ENCODE assay signal across 14 mouse cellular contexts in the genomic region with DNA sequence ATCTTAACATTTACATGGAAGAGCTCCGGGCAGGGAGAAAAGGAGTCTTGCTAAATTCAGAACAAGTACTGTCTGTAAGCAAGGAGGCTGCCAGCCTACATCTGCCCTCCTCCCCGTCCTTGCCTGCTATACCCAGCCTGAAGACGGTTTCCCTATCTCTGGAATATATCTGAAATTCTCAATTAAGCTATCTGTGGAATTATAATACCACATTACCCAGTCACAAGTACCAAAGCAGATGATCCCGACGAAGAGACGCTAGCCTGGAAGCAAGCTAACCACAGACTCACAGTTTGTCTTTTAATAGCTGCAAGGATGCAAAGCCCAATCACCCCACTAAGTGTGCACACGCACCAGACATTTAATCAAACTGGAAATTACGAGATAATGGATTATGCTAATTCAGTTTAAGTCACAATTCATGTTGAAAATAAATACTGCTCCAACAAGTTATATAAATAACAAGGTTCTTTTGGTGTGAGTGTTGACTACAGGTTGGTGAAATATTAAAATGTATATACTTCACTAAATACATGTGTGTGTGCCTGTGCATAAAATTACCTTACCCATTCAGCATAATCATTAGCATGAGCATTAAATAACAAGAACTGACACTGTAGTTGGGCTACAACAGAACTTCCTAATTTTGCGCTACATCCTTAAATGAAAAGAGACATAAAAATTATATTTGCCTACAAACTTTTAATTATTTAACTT.
DNase-seq lines count a peak whose midpoint lies in the region; ATAC-seq lines count a peak whose summit lies in the region.
"Had no signal": no experiment of that assay in that cellular context is flagged by ENCODE, and none has a peak within 500 bp of the region (broad histone marks: within the 10 kb centered on the region; RNA-seq: fewer than 3 reads in every experiment).

No protein-coding gene starts in this region.

- ATAC-seq in midbrain, embryonic 11.5 days (ENCODE audit: low FRiP score) = peak; percentile 71
- peak; percentile 53; the same call in 1 of the 2 replicates for ATAC-seq in midbrain, embryonic 14.5 days (ENCODE audit: low FRiP score, low TSS enrichment)
- ATAC-seq in cerebellum, adult (ENCODE audit: insufficient number of reproducible peaks, low FRiP score, low TSS enrichment) = no peak
- ATAC-seq: CD4-positive, CD25-positive, alpha-beta regulatory T cell, adult 4 months; intestine, postnatal 0 days; liver, postnatal 0 days had no signal

- H3K4me3 ChIP-seq in midbrain, embryonic 11.5 days (ENCODE audit: low read depth, low read length) = no peak overlapping the region
- H3K4me3 ChIP-seq in midbrain, embryonic 10.5 days = no peak overlapping the region
- no peak overlapping the region for H3K4me3 ChIP-seq in midbrain, embryonic 14.5 days (replicated peaks; ENCODE audit: low read depth, low read length)
- H3K4me3 ChIP-seq: limb, embryonic 12.5 days; megakaryocyte, embryonic 14.5 days had no signal

- H3K27ac ChIP-seq in midbrain, embryonic 11.5 days (ENCODE audit: low read depth, low read length) = no peak overlapping the region
- H3K27ac ChIP-seq in midbrain, embryonic 10.5 days (replicated peaks) = no peak overlapping the region
- no peak overlapping the region for H3K27ac ChIP-seq in midbrain, embryonic 14.5 days (replicated peaks; ENCODE audit: low read depth, low read length)
- H3K27ac ChIP-seq: limb, embryonic 12.5 days had no signal

- no peaks in the 10 kb centered on the region for H3K36me3 ChIP-seq in midbrain, embryonic 11.5 days (ENCODE audit: control insufficient read depth, insufficient read depth, low read length)
- H3K36me3 ChIP-seq in midbrain, embryonic 10.5 days = no peaks in the 10 kb centered on the region
- no peaks in the 10 kb centered on the region for H3K36me3 ChIP-seq in midbrain, embryonic 14.5 days (ENCODE audit: control insufficient read depth, insufficient read depth, low read length)
- H3K36me3 ChIP-seq: limb, embryonic 12.5 days had no signal

- DNase-seq in midbrain, embryonic 11.5 days (ENCODE audit: low spot score, missing footprints) = no peak
- DNase-seq in midbrain, embryonic 10.5 days (ENCODE audit: low spot score) = no peak
- DNase-seq in frontal cortex, postnatal 36 days (ENCODE audit: low spot score in 2 of 2) = peak; percentile 38 to 55
- DNase-seq in midbrain, embryonic 14.5 days = peak; percentile 44
- DNase-seq in adrenal gland, postnatal 36 days = no peak
- no peak for DNase-seq in lung, adult 18-20 months
- DNase-seq: kidney, postnatal 25 days; liver, postnatal 0 days; thymus, postnatal 25 days had no signal

- H3K4me1 ChIP-seq in midbrain, embryonic 11.5 days (ENCODE audit: control insufficient read depth, insufficient read depth, low read length) = 0 out of 2 replicates have a peak, but pooled peaks cover 4% of the 10 kb centered on the region
- peaks cover 2% of the 10 kb centered on the region; the same call in 1 of the 2 replicates for H3K4me1 ChIP-seq in midbrain, embryonic 10.5 days
- no peaks in the 10 kb centered on the region for H3K4me1 ChIP-seq in midbrain, embryonic 14.5 days (ENCODE audit: control insufficient read depth, insufficient read depth, low read length)
- H3K4me1 ChIP-seq: limb, embryonic 12.5 days; megakaryocyte, embryonic 14.5 days had no signal

- 75% methylated on average over 9 of the region's 9 CpGs for WGBS in midbrain, embryonic 11.5 days
- 82% methylated on average over 9 of the region's 9 CpGs for WGBS in midbrain, embryonic 10.5 days
- 53% methylated on average over 9 of the region's 9 CpGs for WGBS in midbrain, embryonic 14.5 days

- no peaks in the 10 kb centered on the region for H3K27me3 ChIP-seq in midbrain, embryonic 11.5 days (ENCODE audit: control insufficient read depth, insufficient read depth, low read length)
- no peaks in the 10 kb centered on the region; the same call in 1 of the 2 replicates for H3K27me3 ChIP-seq in midbrain, embryonic 10.5 days (ENCODE audit: low read depth, poor library complexity, severe bottlenecking)
- no peaks in the 10 kb centered on the region for H3K27me3 ChIP-seq in midbrain, embryonic 14.5 days (ENCODE audit: control insufficient read depth, insufficient read depth, low read length)
- H3K27me3 ChIP-seq: limb, embryonic 12.5 days; megakaryocyte, embryonic 14.5 days had no signal

- H3K4me2 ChIP-seq in midbrain, embryonic 11.5 days = no peak overlapping the region
- H3K4me2 ChIP-seq in midbrain, embryonic 14.5 days (ENCODE audit: low read length) = peak overlapping the region; percentile 20; the same call in 1 of the 2 replicates
- H3K4me2 ChIP-seq: limb, embryonic 12.5 days had no signal

- no peak overlapping the region for H3K9ac ChIP-seq in midbrain, embryonic 11.5 days (ENCODE audit: low read length)
- H3K9ac ChIP-seq in midbrain, embryonic 14.5 days (replicated peaks; ENCODE audit: low read length) = no peak overlapping the region
- H3K9ac ChIP-seq: limb, embryonic 12.5 days; liver, postnatal 0 days had no signal

- no peaks in the 10 kb centered on the region for H3K9me3 ChIP-seq in midbrain, embryonic 11.5 days (ENCODE audit: control insufficient read depth, low read length)
- H3K9me3 ChIP-seq in midbrain, embryonic 10.5 days (replicated peaks) = no peaks in the 10 kb centered on the region
- no peaks in the 10 kb centered on the region for H3K9me3 ChIP-seq in midbrain, embryonic 14.5 days (ENCODE audit: control insufficient read depth, low read length)
- H3K9me3 ChIP-seq: limb, embryonic 12.5 days; megakaryocyte, embryonic 14.5 days had no signal

Comparison
In these comparisons a context has a peak if more than half of its experiments do, and no peak if none do; other contexts are left out.
1. DNase-seq: peak in frontal cortex, postnatal 36 days (2 of 2) and midbrain, embryonic 14.5 days (single experiment); none in midbrain, embryonic 11.5 days (single experiment), midbrain, embryonic 10.5 days (single experiment), adrenal gland, postnatal 36 days (0 of 2) and lung, adult 18-20 months (0 of 2).